Mouse (Mus musculus): ENCODE data around the gene Zfp846.

DNA sequence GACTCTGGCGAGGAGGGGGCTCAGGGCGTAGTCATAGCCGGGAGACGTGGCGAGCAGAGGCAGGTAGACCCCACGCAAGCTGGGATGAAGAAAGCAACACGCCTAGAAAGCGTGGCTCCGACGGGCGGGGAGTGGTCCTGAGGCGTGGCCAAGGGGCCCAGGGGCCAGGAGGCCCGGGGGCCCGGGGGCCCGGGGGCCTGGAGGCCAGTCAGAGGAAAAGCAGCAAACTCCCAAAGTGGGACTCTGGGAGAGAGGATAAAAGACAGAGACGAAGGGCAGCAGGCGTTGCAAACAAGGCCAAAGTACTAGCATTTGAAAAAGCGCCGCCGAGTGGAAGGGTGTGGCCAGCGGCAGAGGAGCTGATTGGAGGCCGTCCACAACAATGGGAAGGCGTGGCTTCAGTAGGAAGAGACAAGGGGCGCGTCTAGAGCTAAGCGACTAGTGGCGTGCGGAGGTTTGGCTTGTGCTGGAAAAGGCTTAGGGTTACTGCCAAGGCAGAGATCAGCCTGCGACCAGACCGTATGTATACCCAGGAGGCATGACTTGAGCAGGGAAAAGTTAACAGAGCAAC is 61.9 kb downstream of the Zfp846 start:
- TF ChIP-seq FLI1 (IDR thresholded peaks at IDR 0.05; ENCODE audit: low read length) (no peak), GATA1 (IDR thresholded peaks at IDR 0.05; ENCODE audit: borderline replicate concordance, low read length) (no peak)
